Comparison of ENCODE assay signal across 9 mouse cellular contexts in genomic region chr2:152167851-152168290, GRCm38 (mm10). TPM values are rescaled to one million over a fixed set of nuclear protein-coding genes. Genes with fewer than 3 reads are reported as not detected.
DNase-seq lines count a peak whose midpoint lies in the region; ATAC-seq lines count a peak whose summit lies in the region.
"Had no signal": no experiment of that assay in that cellular context is flagged by ENCODE, and none has a peak within 500 bp of the region (broad histone marks: within the 10 kb centered on the region; RNA-seq: fewer than 3 reads in every experiment).

No protein-coding gene starts in this region.

- H3K36me3 ChIP-seq in intestine, embryonic 16.5 days (ENCODE audit: control insufficient read depth, insufficient read depth, low read length), result no peaks in the 10 kb centered on the region
- H3K36me3 ChIP-seq in intestine, embryonic 15.5 days, result no peaks in the 10 kb centered on the region
- no peaks in the 10 kb centered on the region for H3K36me3 ChIP-seq in neural tube, embryonic 15.5 days
- H3K36me3 ChIP-seq: limb, embryonic 15.5 days had no signal

- H3K4me2 ChIP-seq in intestine, embryonic 16.5 days (ENCODE audit: low read depth, low read length), result no peak overlapping the region
- H3K4me2 ChIP-seq in intestine, embryonic 15.5 days (replicated peaks), result no peak overlapping the region
- H3K4me2 ChIP-seq in neural tube, embryonic 15.5 days, result no peak overlapping the region
- H3K4me2 ChIP-seq: limb, embryonic 15.5 days had no signal

- 44% methylated on average over 8 of the region's 8 CpGs for WGBS in intestine, embryonic 16.5 days
- 47% methylated on average over 8 of the region's 8 CpGs for WGBS in intestine, embryonic 15.5 days
- whole genome bisulfite sequencing in neural tube, embryonic 15.5 days, result 25% methylated on average over 8 of the region's 8 CpGs

- no peaks in the 10 kb centered on the region for H3K9me3 ChIP-seq in intestine, embryonic 16.5 days (ENCODE audit: control insufficient read depth, low read length)
- H3K9me3 ChIP-seq in intestine, embryonic 15.5 days, result no peaks in the 10 kb centered on the region
- H3K9me3 ChIP-seq in neural tube, embryonic 15.5 days (replicated peaks), result no peaks in the 10 kb centered on the region; the same call in 1 of the 2 replicates
- H3K9me3 ChIP-seq: limb, embryonic 15.5 days had no signal

- DNase-seq in gastrocnemius, postnatal 14 days, result peak; percentile 61
- DNase-seq in hindlimb bud, embryonic 11.5 days (ENCODE audit: extremely low spot score, low read depth, low spot score), result peak; percentile 5
- peak; percentile 62 to 69 for DNase-seq in left cerebral cortex, postnatal 10 days (ENCODE audit: extremely low spot score in 1 of 2, low spot score in 2 of 2)
- no peak for DNase-seq in cerebellum, postnatal 25 days
- no peak for DNase-seq in cerebellum, adult 11 months

- 0 out of 2 replicates have a peak, but pooled peaks have one; percentile 13 for ATAC-seq in intestine, embryonic 16.5 days
- no peak for ATAC-seq in intestine, embryonic 15.5 days
- peak; percentile 65 for ATAC-seq in neural tube, embryonic 15.5 days (ENCODE audit: low FRiP score)

- H3K9ac ChIP-seq in intestine, embryonic 16.5 days (ENCODE audit: low read depth, low read length), result no peak overlapping the region
- no peak overlapping the region for H3K9ac ChIP-seq in intestine, embryonic 15.5 days
- no peak overlapping the region for H3K9ac ChIP-seq in neural tube, embryonic 15.5 days (replicated peaks)
- H3K9ac ChIP-seq: limb, embryonic 15.5 days had no signal

- no peaks in the 10 kb centered on the region for H3K27me3 ChIP-seq in intestine, embryonic 16.5 days (replicated peaks; ENCODE audit: control insufficient read depth, insufficient read depth, low read length)
- no peaks in the 10 kb centered on the region for H3K27me3 ChIP-seq in intestine, embryonic 15.5 days (replicated peaks)
- no peaks in the 10 kb centered on the region for H3K27me3 ChIP-seq in neural tube, embryonic 15.5 days (replicated peaks)
- H3K27me3 ChIP-seq: limb, embryonic 15.5 days had no signal

- intact Hi-C loops in gastrocnemius, postnatal 14 days (cut with DNase I; ENCODE audit: low total_unique reads), result no loop called here
- intact Hi-C loops in left cerebral cortex, postnatal 10 days (cut with DNase I), result no loop called here

- H3K4me1 ChIP-seq in intestine, embryonic 16.5 days (ENCODE audit: control insufficient read depth, insufficient read depth, low read length), result no peaks in the 10 kb centered on the region
- no peaks in the 10 kb centered on the region for H3K4me1 ChIP-seq in intestine, embryonic 15.5 days (replicated peaks)
- peaks cover 7% of the 10 kb centered on the region for H3K4me1 ChIP-seq in neural tube, embryonic 15.5 days

- no peak overlapping the region for H3K4me3 ChIP-seq in intestine, embryonic 16.5 days (ENCODE audit: low read length)
- H3K4me3 ChIP-seq in intestine, embryonic 15.5 days (replicated peaks), result no peak overlapping the region
- no peak overlapping the region for H3K4me3 ChIP-seq in neural tube, embryonic 15.5 days (replicated peaks)
- H3K4me3 ChIP-seq: limb, embryonic 15.5 days had no signal

- no peak overlapping the region for H3K27ac ChIP-seq in intestine, embryonic 16.5 days (ENCODE audit: low read length)
- no peak overlapping the region for H3K27ac ChIP-seq in intestine, embryonic 15.5 days
- H3K27ac ChIP-seq in neural tube, embryonic 15.5 days (replicated peaks), result peak overlapping the region; percentile 51; the same call in 1 of the 2 replicates
- H3K27ac ChIP-seq: limb, embryonic 15.5 days had no signal

RNA-seq across cellular contexts. Expression of gene Tcf15, which starts 24.5 kb away (rescaled TPM):
- polyA plus RNA-seq in intestine, embryonic 16.5 days (2015; fragmentation: Nextera tagmentation; extraction: Ambion mirVana), result 6.5 and 7.5 TPM in 2 replicates
- 10.3 and 10.4 TPM in 2 replicates for polyA plus RNA-seq in intestine, embryonic 15.5 days (2015; fragmentation: Nextera tagmentation; extraction: Ambion mirVana)
- total RNA-seq in gastrocnemius, postnatal 14 days (2021), result 10 to 100 TPM; 18.4 to 20.4 TPM
- total RNA-seq in left cerebral cortex, postnatal 10 days (2021), result under 1 TPM; 0.60 to 0.61 TPM
- polyA plus RNA-seq in neural tube, embryonic 15.5 days (2015; fragmentation: Nextera tagmentation; extraction: Ambion mirVana), result 2.1 and 4.0 TPM in 2 replicates

RNA-seq across cellular contexts. Expression of gene Csnk2a1, which starts 58.8 kb away (rescaled TPM):
- 72.6 and 81.1 TPM in 2 replicates for polyA plus RNA-seq in intestine, embryonic 16.5 days (2015; fragmentation: Nextera tagmentation; extraction: Ambion mirVana)
- polyA plus RNA-seq in intestine, embryonic 15.5 days (2015; fragmentation: Nextera tagmentation; extraction: Ambion mirVana), result 79.3 and 92.3 TPM in 2 replicates
- 10 to 100 TPM; 64.5 to 73.4 TPM for total RNA-seq in gastrocnemius, postnatal 14 days (2021)
- total RNA-seq in left cerebral cortex, postnatal 10 days (2021), result 100 to 1,000 TPM; 129 to 133 TPM
- 99.6 and 106 TPM in 2 replicates for polyA plus RNA-seq in neural tube, embryonic 15.5 days (2015; fragmentation: Nextera tagmentation; extraction: Ambion mirVana)

Comparison
In these comparisons a context has a peak if more than half of its experiments do, and no peak if none do; other contexts are left out.
1. DNase-seq: peak in gastrocnemius, postnatal 14 days (single experiment), hindlimb bud, embryonic 11.5 days (single experiment) and left cerebral cortex, postnatal 10 days (2 of 2); none in cerebellum, postnatal 25 days (0 of 2) and cerebellum, adult 11 months (single experiment).